Mouse (Mus musculus) heart, embryonic 16.5 days (tissue): ENCODE data around the gene Negr1. TPM values are rescaled to one million over a fixed set of nuclear protein-coding genes. Genes with fewer than 3 reads are reported as not detected.

Source experiments
- ATAC-seq: fragments of 200-750 bp; cut with Nextera tagmentation; replicated peaks from 2 replicates; pipeline ENCODE4 v1.8.0; 2017; ENCODE audit warnings: moderate number of reproducible peaks; ENCODE audit not compliant: insufficient read depth, low FRiP score; ENCODE audit errors: extremely low read depth
- H3K27ac ChIP-seq: fragments of 300-500 bp; sonication (generic); 2 replicates; pipeline ENCODE4 v1.5.1; 2014; ENCODE audit warnings: mild to moderate bottlenecking, low read length, control low read depth, moderate library complexity
- H3K27me3 ChIP-seq: fragments of 300-500 bp; sonication (generic); 2 replicates; pipeline ENCODE4 v1.6.1; 2014; ENCODE audit warnings: low read length, mixed read lengths; ENCODE audit not compliant: control insufficient read depth, insufficient read depth
- H3K36me3 ChIP-seq: fragments of 300-500 bp; sonication (generic); 2 replicates; pipeline ENCODE4 v1.6.1; 2014; ENCODE audit not compliant: control insufficient read depth, insufficient read depth
- H3K4me1 ChIP-seq: fragments of 300-500 bp; sonication (generic); 2 replicates; pipeline ENCODE4 v1.6.1; 2014; ENCODE audit warnings: low read length, mixed read lengths; ENCODE audit not compliant: control insufficient read depth, insufficient read depth
- H3K4me2 ChIP-seq: fragments of 300-500 bp; sonication (generic); 2 replicates; pipeline ENCODE4 v1.6.1; 2014; ENCODE audit warnings: low read depth, mild to moderate bottlenecking, control low read depth, low read length
- H3K4me3 ChIP-seq: fragments of 300-500 bp; sonication (generic); 2 replicates; pipeline ENCODE4 v1.5.1; 2014; ENCODE audit warnings: mild to moderate bottlenecking, control low read depth, low read length
- H3K9ac ChIP-seq: fragments of 300-500 bp; sonication (generic); 2 replicates; pipeline ENCODE4 v1.6.1; 2014; ENCODE audit warnings: low read length, control low read depth
- H3K9me3 ChIP-seq: fragments of 300-500 bp; sonication (generic); replicated peaks from 2 replicates; pipeline ENCODE4 v1.6.1; 2016; ENCODE audit warnings: low read length; ENCODE audit not compliant: control insufficient read depth
- WGBS: fragments of 180-500 bp; shearing (Covaris S2); extraction: QIAGEN DNeasy Blood & Tissue Kit; methylation state at CpG from one replicate; pipeline ENCODE4 v1.1.7; 2014; 5-methylcytosine and 5-hydroxymethylcytosine counted together
- polyA plus RNA-seq: library from polyadenylated mRNA; unstranded; fragments of >200 nt; fragmentation: Nextera tagmentation; extraction: Ambion mirVana; gene quantifications from 2 replicates; pipeline ENCODE4 v1.2.1, GENCODE M21; 2015

The Negr1 gene
- polyA plus RNA-seq, 1 experiment from 2014 or later: 1.2 TPM

GRCm38 (mm10) chr3:157146124-157146855, 584.7 kb downstream of the Negr1 start:
- Histone ChIP-seq H3K36me3 (no peaks in the 10 kb centered on the region), H3K4me3 (no peak overlapping the region), H3K4me2 (no peak overlapping the region), H3K27me3 (no peaks in the 10 kb centered on the region), H3K27ac (no peak overlapping the region), H3K9ac (no peak overlapping the region), H3K9me3 (no peaks in the 10 kb centered on the region), H3K4me1 (no peaks in the 10 kb centered on the region)
- WGBS: 83% methylated on average over 14 of the region's 14 CpGs
- no peak for ATAC-seq

- Histone ChIP-seq H3K4me2 (no peak overlapping the region), H3K36me3 (no peaks in the 10 kb centered on the region), H3K9ac (no peak overlapping the region), H3K27me3 (no peaks in the 10 kb centered on the region), H3K4me3 (no peak overlapping the region), H3K27ac (no peak overlapping the region), H3K9me3 (no peaks in the 10 kb centered on the region), H3K4me1 (no peaks in the 10 kb centered on the region)
- 81% methylated on average over 3 of the region's 3 CpGs for WGBS
- no peak for ATAC-seq
Measured at GRCm38 (mm10) chr3:157154902-157155301, 593.3 kb downstream of the Negr1 start.

GRCm38 (mm10) chr3:157155513-157155912, 593.9 kb downstream of the Negr1 start:
- H3K9me3 ChIP-seq: no peaks in the 10 kb centered on the region
- H3K27me3 ChIP-seq: no peaks in the 10 kb centered on the region
- H3K4me3 ChIP-seq: no peak overlapping the region
- ATAC-seq: no peak
- H3K4me1 ChIP-seq: no peaks in the 10 kb centered on the region
- H3K9ac ChIP-seq: no peak overlapping the region
- H3K27ac ChIP-seq: no peak overlapping the region
- no peaks in the 10 kb centered on the region for H3K36me3 ChIP-seq
- no peak overlapping the region for H3K4me2 ChIP-seq

DNA sequence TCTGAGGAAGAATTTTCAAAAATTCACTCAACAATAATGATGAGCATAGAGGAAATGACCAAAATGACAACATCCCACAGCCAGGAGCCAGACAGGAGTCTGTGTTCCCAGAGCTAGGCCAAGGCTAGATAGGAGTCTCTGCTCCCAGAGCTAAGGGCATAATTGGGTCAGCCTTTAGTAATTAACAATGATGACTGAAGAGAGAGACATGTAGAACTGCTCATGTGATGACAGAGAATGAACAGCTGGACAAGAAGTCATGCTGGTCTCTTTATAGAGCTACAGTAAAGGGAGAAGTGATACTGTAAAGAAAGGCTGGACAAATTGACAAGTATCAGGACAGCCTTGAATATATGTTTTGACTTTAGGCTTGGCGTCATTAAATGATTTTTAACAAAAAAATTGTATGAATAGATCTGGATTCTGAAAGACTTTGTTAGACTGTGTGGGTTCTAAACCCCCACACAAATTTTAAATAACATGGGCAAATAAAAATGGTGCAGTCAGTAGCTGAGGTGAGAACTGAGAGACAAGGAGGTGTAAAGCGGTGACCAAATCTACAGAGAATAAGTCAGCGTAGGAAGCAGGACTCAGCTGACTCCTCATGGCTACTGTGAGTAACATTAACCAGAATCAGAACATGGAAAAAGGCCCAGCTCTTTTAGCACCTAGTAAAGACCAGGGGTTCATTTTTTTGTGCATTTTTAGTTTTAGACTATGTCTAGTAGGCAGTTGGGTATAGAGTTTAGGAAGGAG, 603.4 kb downstream of the Negr1 start:
- Histone ChIP-seq H3K4me1 (no peaks in the 10 kb centered on the region), H3K27me3 (no peaks in the 10 kb centered on the region), H3K4me3 (no peak overlapping the region), H3K9me3 (no peaks in the 10 kb centered on the region), H3K4me2 (no peak overlapping the region), H3K27ac (no peak overlapping the region), H3K9ac (no peak overlapping the region), H3K36me3 (no peaks in the 10 kb centered on the region)
- WGBS: 82% methylated on average over 3 of the region's 3 CpGs
- no peak for ATAC-seq

GRCm38 (mm10) chr3:157181975-157182374, 620.4 kb downstream of the Negr1 start:
- H3K36me3 ChIP-seq: no peaks in the 10 kb centered on the region
- H3K9me3 ChIP-seq: no peaks in the 10 kb centered on the region
- no peak overlapping the region for H3K27ac ChIP-seq
- no peak overlapping the region for H3K9ac ChIP-seq
- no peak overlapping the region for H3K4me2 ChIP-seq
- no peak overlapping the region for H3K4me3 ChIP-seq
- 67% methylated on average over 2 of the region's 2 CpGs for WGBS
- ATAC-seq: no peak
- H3K4me1 ChIP-seq: no peaks in the 10 kb centered on the region
- H3K27me3 ChIP-seq: no peaks in the 10 kb centered on the region

GRCm38 (mm10) chr3:157188939-157189725, 627.5 kb downstream of the Negr1 start:
- no peak overlapping the region for H3K9ac ChIP-seq
- ATAC-seq: no peak

GRCm38 (mm10) chr3:157189834-157190233, 628.2 kb downstream of the Negr1 start:
- Histone ChIP-seq H3K4me1 (no peaks in the 10 kb centered on the region), H3K27me3 (no peaks in the 10 kb centered on the region), H3K36me3 (no peaks in the 10 kb centered on the region), H3K9ac (no peak overlapping the region), H3K9me3 (no peaks in the 10 kb centered on the region), H3K27ac (no peak overlapping the region), H3K4me2 (no peak overlapping the region), H3K4me3 (no peak overlapping the region)
- WGBS: 83% methylated on average over 4 of the region's 4 CpGs
- no peak for ATAC-seq

More at GRCm38 (mm10) chr3:157188939-157189725, 627.5 kb downstream of the Negr1 start:
- H3K4me2 ChIP-seq: no peak overlapping the region
- 59% methylated on average over 8 of the region's 8 CpGs for WGBS
- H3K4me1 ChIP-seq: no peaks in the 10 kb centered on the region
- H3K36me3 ChIP-seq: no peaks in the 10 kb centered on the region
- no peaks in the 10 kb centered on the region for H3K9me3 ChIP-seq
- H3K27me3 ChIP-seq: no peaks in the 10 kb centered on the region
- no peak overlapping the region for H3K27ac ChIP-seq
- no peak overlapping the region for H3K4me3 ChIP-seq

- no peak overlapping the region for H3K9ac ChIP-seq
- no peak overlapping the region for H3K4me2 ChIP-seq
- no peaks in the 10 kb centered on the region for H3K36me3 ChIP-seq
- no peaks in the 10 kb centered on the region for H3K4me1 ChIP-seq
- no peaks in the 10 kb centered on the region for H3K9me3 ChIP-seq
- no peak overlapping the region for H3K4me3 ChIP-seq
- H3K27me3 ChIP-seq: no peaks in the 10 kb centered on the region
- 68% methylated on average over 3 of the region's 3 CpGs for WGBS
- ATAC-seq: no peak
- no peak overlapping the region for H3K27ac ChIP-seq
Measured at GRCm38 (mm10) chr3:157190551-157190950, 629.0 kb downstream of the Negr1 start.

GRCm38 (mm10) chr3:157192021-157192420, 630.4 kb downstream of the Negr1 start:
- Histone ChIP-seq H3K4me1 (no peaks in the 10 kb centered on the region), H3K36me3 (no peaks in the 10 kb centered on the region), H3K27me3 (no peaks in the 10 kb centered on the region), H3K9ac (no peak overlapping the region), H3K27ac (no peak overlapping the region), H3K9me3 (no peaks in the 10 kb centered on the region), H3K4me2 (no peak overlapping the region), H3K4me3 (no peak overlapping the region)
- WGBS: 62% methylated on average over 3 of the region's 3 CpGs
- no peak for ATAC-seq
